In the genomic region with DNA sequence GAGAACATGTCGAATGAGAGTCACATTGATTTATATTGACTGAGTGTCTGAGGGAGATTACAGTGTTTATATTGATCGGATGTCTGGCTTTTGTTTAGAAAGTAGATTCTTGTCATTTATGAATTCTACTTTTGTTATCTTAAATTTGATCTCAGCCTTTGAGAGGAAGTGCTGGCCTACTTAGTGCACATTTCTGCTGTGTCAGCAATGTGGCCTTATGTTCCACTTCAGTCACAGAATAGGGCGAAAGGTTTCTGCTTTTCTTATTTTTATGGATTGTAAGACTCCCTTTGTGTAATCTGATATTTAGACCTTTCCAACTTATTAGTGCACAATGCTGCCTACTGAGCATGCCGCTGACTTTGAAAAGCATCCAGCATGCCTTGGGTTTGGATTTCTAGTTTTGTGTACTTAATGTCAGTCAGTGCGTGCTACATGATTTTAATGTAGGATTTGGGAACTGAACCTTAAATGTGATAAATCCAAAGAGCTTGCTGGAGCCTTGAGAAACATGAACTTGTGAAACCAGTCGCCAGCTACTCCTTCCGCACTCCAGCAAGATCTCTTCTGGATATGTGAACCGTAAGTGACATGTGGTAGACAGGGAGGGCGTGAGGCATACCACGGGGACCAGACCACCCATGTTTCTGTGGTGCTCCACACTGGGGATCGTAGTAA, we compare ENCODE assay signal across 18 mouse cellular contexts. TPM values are rescaled to one million over a fixed set of nuclear protein-coding genes. Genes with fewer than 3 reads are reported as not detected.
A peak's percentile ranks its signal among the peaks of the same experiment; 100 is the strongest.
DNase-seq lines count a peak whose midpoint lies in the region; ATAC-seq lines count a peak whose summit lies in the region.
"Had no signal": no experiment of that assay in that cellular context is flagged by ENCODE, and none has a peak within 500 bp of the region (broad histone marks: within the 10 kb centered on the region; RNA-seq: fewer than 3 reads in every experiment).

No protein-coding gene starts in this region.

- peaks cover 23% of the 10 kb centered on the region; the same call in 1 of the 2 replicates for H3K36me3 ChIP-seq in kidney, embryonic 15.5 days
- H3K36me3 ChIP-seq in midbrain, embryonic 11.5 days (ENCODE audit: control insufficient read depth, insufficient read depth, low read length), result 0 out of 2 replicates have a peak, but pooled peaks cover 2% of the 10 kb centered on the region
- peaks cover 30% of the 10 kb centered on the region for H3K36me3 ChIP-seq in midbrain, embryonic 13.5 days

- H3K9me3 ChIP-seq in kidney, embryonic 15.5 days (replicated peaks), result no peaks in the 10 kb centered on the region
- peaks cover 4% of the 10 kb centered on the region; the same call in 1 of the 2 replicates for H3K9me3 ChIP-seq in midbrain, embryonic 11.5 days (ENCODE audit: control insufficient read depth, low read length)
- H3K9me3 ChIP-seq in midbrain, embryonic 13.5 days, result peaks cover 7% of the 10 kb centered on the region; the same call in 1 of the 2 replicates
- H3K9me3 ChIP-seq: megakaryocyte, embryonic 14.5 days had no signal

- H3K27ac ChIP-seq in kidney, embryonic 15.5 days, result no peak overlapping the region
- H3K27ac ChIP-seq in midbrain, embryonic 11.5 days (ENCODE audit: low read depth, low read length), result no peak overlapping the region
- no peak overlapping the region for H3K27ac ChIP-seq in midbrain, embryonic 13.5 days
- H3K27ac ChIP-seq: hindbrain, embryonic 14.5 days had no signal

- H3K9ac ChIP-seq in kidney, embryonic 15.5 days, result no peak overlapping the region
- no peak overlapping the region for H3K9ac ChIP-seq in midbrain, embryonic 11.5 days (ENCODE audit: low read length)
- H3K9ac ChIP-seq in midbrain, embryonic 13.5 days (replicated peaks), result no peak overlapping the region
- H3K9ac ChIP-seq: heart, embryonic 12.5 days; hindbrain, embryonic 14.5 days; liver, postnatal 0 days had no signal

- H3K27me3 ChIP-seq in kidney, embryonic 15.5 days, result no peaks in the 10 kb centered on the region
- H3K27me3 ChIP-seq in midbrain, embryonic 11.5 days (ENCODE audit: control insufficient read depth, insufficient read depth, low read length), result no peaks in the 10 kb centered on the region
- no peaks in the 10 kb centered on the region for H3K27me3 ChIP-seq in midbrain, embryonic 13.5 days
- H3K27me3 ChIP-seq: heart, embryonic 12.5 days; megakaryocyte, embryonic 14.5 days had no signal

- 40% methylated on average over 11 of the region's 11 CpGs for WGBS in kidney, embryonic 15.5 days
- WGBS in midbrain, embryonic 11.5 days, result 82% methylated on average over 11 of the region's 11 CpGs
- WGBS in midbrain, embryonic 13.5 days, result 80% methylated on average over 11 of the region's 11 CpGs

- H3K4me3 ChIP-seq in kidney, embryonic 15.5 days (replicated peaks), result no peak overlapping the region
- H3K4me3 ChIP-seq in midbrain, embryonic 11.5 days (ENCODE audit: low read depth, low read length), result no peak overlapping the region
- H3K4me3 ChIP-seq in midbrain, embryonic 13.5 days (replicated peaks), result no peak overlapping the region
- H3K4me3 ChIP-seq: heart, embryonic 12.5 days; megakaryocyte, embryonic 14.5 days had no signal

- H3K4me1 ChIP-seq in kidney, embryonic 15.5 days, result 0 out of 2 replicates have a peak, but pooled peaks cover 4% of the 10 kb centered on the region
- no peaks in the 10 kb centered on the region for H3K4me1 ChIP-seq in midbrain, embryonic 11.5 days (ENCODE audit: control insufficient read depth, insufficient read depth, low read length)
- no peaks in the 10 kb centered on the region for H3K4me1 ChIP-seq in midbrain, embryonic 13.5 days (replicated peaks)
- H3K4me1 ChIP-seq: heart, embryonic 12.5 days had no signal

- no peak for DNase-seq in kidney, postnatal 36 days
- peak; percentile 72 for DNase-seq in midbrain, embryonic 11.5 days (ENCODE audit: low spot score, missing footprints)
- no peak for DNase-seq in cerebellum, postnatal 10 days
- DNase-seq in cerebellum, postnatal 36 days, result no peak
- DNase-seq: adrenal gland, postnatal 36 days; B cell, adult 2 months; cerebellum, adult 11-12 months; kidney, postnatal 25 days; liver, postnatal 0 days; right cerebral cortex, postnatal 4 days; thymus, adult 2 months had no signal

- peak; percentile 73 for ATAC-seq in kidney, embryonic 15.5 days (replicated peaks; ENCODE audit: low FRiP score)
- ATAC-seq in midbrain, embryonic 11.5 days (ENCODE audit: low FRiP score), result no peak
- no peak for ATAC-seq in midbrain, embryonic 13.5 days
- ATAC-seq in activated CD4-positive, CD25-positive, alpha-beta regulatory T cell, adult 4 months, result peak; percentile 66
- ATAC-seq: intestine, embryonic 16.5 days; liver, postnatal 0 days had no signal

- H3K4me2 ChIP-seq in kidney, embryonic 15.5 days, result no peak overlapping the region
- H3K4me2 ChIP-seq in midbrain, embryonic 11.5 days, result no peak overlapping the region
- no peak overlapping the region for H3K4me2 ChIP-seq in midbrain, embryonic 13.5 days (replicated peaks)
- H3K4me2 ChIP-seq: heart, embryonic 12.5 days; hindbrain, embryonic 14.5 days had no signal

RNA-seq across cellular contexts. Expression of gene Sdccag8, which starts 34.3 kb away (rescaled TPM):
- polyA plus RNA-seq in kidney, embryonic 15.5 days (2015; fragmentation: Nextera tagmentation; extraction: Ambion mirVana), result 17.1 and 17.3 TPM in 2 replicates
- 29.4 and 30.1 TPM in 2 replicates for polyA plus RNA-seq in midbrain, embryonic 11.5 days (2014; fragmentation: Nextera tagmentation; extraction: Ambion mirVana)
- polyA plus RNA-seq in midbrain, embryonic 13.5 days (2015; fragmentation: Nextera tagmentation; extraction: Ambion mirVana), result 24.2 and 28.5 TPM in 2 replicates
- polyA plus RNA-seq in activated CD4-positive, CD25-positive, alpha-beta regulatory T cell, adult 4 months (2017; shearing (Covaris generic)), result 10 to 100 TPM; 22.7 to 23.9 TPM

RNA-seq across cellular contexts. Expression of gene Cep170, which starts 34.9 kb away (rescaled TPM):
- polyA plus RNA-seq in kidney, embryonic 15.5 days (2015; fragmentation: Nextera tagmentation; extraction: Ambion mirVana), result 21.5 and 21.9 TPM in 2 replicates
- 69.2 and 80.3 TPM in 2 replicates for polyA plus RNA-seq in midbrain, embryonic 11.5 days (2014; fragmentation: Nextera tagmentation; extraction: Ambion mirVana)
- 124 and 140 TPM in 2 replicates for polyA plus RNA-seq in midbrain, embryonic 13.5 days (2015; fragmentation: Nextera tagmentation; extraction: Ambion mirVana)
- 10 to 100 TPM; 12.5 to 16.1 TPM for polyA plus RNA-seq in activated CD4-positive, CD25-positive, alpha-beta regulatory T cell, adult 4 months (2017; shearing (Covaris generic))

Comparison
In these comparisons a context has a peak if more than half of its experiments do, and no peak if none do; other contexts are left out.
1. ATAC-seq: peak in kidney, embryonic 15.5 days (single experiment) and activated CD4-positive, CD25-positive, alpha-beta regulatory T cell, adult 4 months (single experiment); none in midbrain, embryonic 11.5 days (single experiment) and midbrain, embryonic 13.5 days (single experiment).